ENCODE assay signal across 31 mouse cellular contexts in genomic region chr14:72580991-72581390, GRCm38 (mm10).
DNase-seq lines count a peak whose midpoint lies in the region; ATAC-seq and TF ChIP-seq lines count a peak whose summit lies in the region.
"Had no signal": no experiment of that assay in that cellular context is flagged by ENCODE, and none has a peak within 500 bp of the region (broad histone marks: within the 10 kb centered on the region; RNA-seq: fewer than 3 reads in every experiment).

No protein-coding gene starts in this region.

- H3K4me3 ChIP-seq in lung, postnatal 0 days (ENCODE audit: low read depth, low read length): no peak overlapping the region
- H3K4me3 ChIP-seq in bone marrow macrophage, adult 2 months (ENCODE audit: insufficient read depth, low read length): no peak overlapping the region
- H3K4me3 ChIP-seq in hindbrain, postnatal 0 days (ENCODE audit: low read length): no peak overlapping the region
- H3K4me3 ChIP-seq: embryonic facial prominence, embryonic 13.5 days; forebrain, embryonic 10.5 days; forebrain, embryonic 15.5 days; heart, embryonic 10.5 days; heart, embryonic 15.5 days; limb, embryonic 12.5 days; liver, embryonic 12.5 days; midbrain, embryonic 12.5 days had no signal

- ATAC-seq in lung, postnatal 0 days: no peak
- ATAC-seq in megakaryocyte, adult 5-6 weeks (ENCODE audit: poor library complexity, severe bottlenecking): peak; percentile 99
- ATAC-seq in hindbrain, postnatal 0 days: no peak
- ATAC-seq: forebrain, embryonic 15.5 days; intestine, embryonic 16.5 days; liver, embryonic 12.5 days; liver, postnatal 0 days had no signal

- peak; percentile 23 for DNase-seq in lung, postnatal 0 days (ENCODE audit: low spot score)
- DNase-seq in lung, postnatal 10 days: no peak
- DNase-seq in A20 (ENCODE audit: low read depth, low spot score): peak; percentile 74
- DNase-seq in frontal cortex, postnatal 36 days (ENCODE audit: low spot score in 2 of 2): no peak
- DNase-seq in hindbrain, postnatal 0 days (ENCODE audit: low spot score): no peak
- DNase-seq: adrenal gland, postnatal 10 days; B cell, adult 2 months; cerebellum, adult 11 months; cerebellum, adult 9-10 months; cerebellum, postnatal 36 days; embryo, embryonic 11 days; kidney, adult 9 months; kidney, postnatal 10 days; liver, postnatal 0 days; retina, postnatal 1 day; right cerebral cortex, postnatal 14 days; thymus, adult 18-20 months; thymus, postnatal 25 days had no signal

- H3K9me3 ChIP-seq in lung, postnatal 0 days (ENCODE audit: low read length): no peaks in the 10 kb centered on the region
- no peaks in the 10 kb centered on the region for H3K9me3 ChIP-seq in hindbrain, postnatal 0 days (ENCODE audit: low read length)
- H3K9me3 ChIP-seq: embryonic facial prominence, embryonic 13.5 days; forebrain, embryonic 10.5 days; forebrain, embryonic 15.5 days; G1E; heart, embryonic 10.5 days; heart, embryonic 15.5 days; limb, embryonic 12.5 days; liver, embryonic 12.5 days; midbrain, embryonic 12.5 days had no signal

- H3K9ac ChIP-seq in lung, postnatal 0 days (replicated peaks; ENCODE audit: low read depth): no peak overlapping the region
- H3K9ac ChIP-seq in hindbrain, postnatal 0 days (replicated peaks; ENCODE audit: low read length): no peak overlapping the region
- H3K9ac ChIP-seq: embryonic facial prominence, embryonic 13.5 days; forebrain, embryonic 15.5 days; heart, embryonic 15.5 days; limb, embryonic 12.5 days; liver, embryonic 12.5 days; liver, postnatal 0 days; midbrain, embryonic 12.5 days had no signal

- TF ChIP-seq POLR2A in bone marrow macrophage, adult 2 months (IDR thresholded peaks at IDR 0.05; ENCODE audit: borderline replicate concordance, low read depth, low read length): no peak

- H3K4me2 ChIP-seq in lung, postnatal 0 days (replicated peaks; ENCODE audit: low read depth, low read length): no peak overlapping the region
- H3K4me2 ChIP-seq in hindbrain, postnatal 0 days (ENCODE audit: low read depth, low read length): no peak overlapping the region
- H3K4me2 ChIP-seq: embryonic facial prominence, embryonic 13.5 days; forebrain, embryonic 15.5 days; heart, embryonic 15.5 days; limb, embryonic 12.5 days; liver, embryonic 12.5 days; midbrain, embryonic 12.5 days had no signal

- 86% methylated on average over 3 of the region's 3 CpGs for WGBS in lung, postnatal 0 days
- WGBS in hindbrain, postnatal 0 days: 90% methylated on average over 3 of the region's 3 CpGs

- no peaks in the 10 kb centered on the region for H3K4me1 ChIP-seq in lung, postnatal 0 days (ENCODE audit: insufficient read depth, low read depth, low read length)
- H3K4me1 ChIP-seq in bone marrow macrophage, adult 2 months (ENCODE audit: control insufficient read depth, insufficient read depth, low read length): peaks cover 19% of the 10 kb centered on the region
- no peaks in the 10 kb centered on the region for H3K4me1 ChIP-seq in hindbrain, postnatal 0 days (ENCODE audit: insufficient read depth, low read length)
- H3K4me1 ChIP-seq: embryonic facial prominence, embryonic 13.5 days; forebrain, embryonic 15.5 days; heart, embryonic 10.5 days; heart, embryonic 15.5 days; limb, embryonic 12.5 days; liver, embryonic 12.5 days had no signal

- H3K27ac ChIP-seq in lung, postnatal 0 days (ENCODE audit: low read length): no peak overlapping the region
- peak overlapping the region; percentile 14 for H3K27ac ChIP-seq in bone marrow macrophage, adult 2 months (ENCODE audit: insufficient read depth, low read depth, low read length)
- H3K27ac ChIP-seq in hindbrain, postnatal 0 days: no peak overlapping the region
- H3K27ac ChIP-seq: embryonic facial prominence, embryonic 13.5 days; forebrain, embryonic 10.5 days; forebrain, embryonic 15.5 days; heart, embryonic 10.5 days; heart, embryonic 15.5 days; limb, embryonic 12.5 days; liver, embryonic 12.5 days; midbrain, embryonic 12.5 days; stomach, postnatal 0 days had no signal

- no peak for TF ChIP-seq EP300 in lung, postnatal 0 days (IDR thresholded peaks at IDR 0.05)

- no peak for TF ChIP-seq CTCF in lung, postnatal 0 days (IDR thresholded peaks at IDR 0.05)
- no peak for TF ChIP-seq CTCF in bone marrow macrophage, adult 2 months (IDR thresholded peaks at IDR 0.05; ENCODE audit: low read depth, low read length)
- no peak for TF ChIP-seq CTCF in hindbrain, postnatal 0 days (IDR thresholded peaks at IDR 0.05; ENCODE audit: low read depth)

- no peaks in the 10 kb centered on the region for H3K27me3 ChIP-seq in lung, postnatal 0 days (replicated peaks; ENCODE audit: insufficient read depth, low read length)
- no peaks in the 10 kb centered on the region for H3K27me3 ChIP-seq in hindbrain, postnatal 0 days (ENCODE audit: insufficient read depth, low read length)
- H3K27me3 ChIP-seq: embryonic facial prominence, embryonic 13.5 days; forebrain, embryonic 15.5 days; heart, embryonic 15.5 days; limb, embryonic 12.5 days; liver, embryonic 12.5 days; midbrain, embryonic 12.5 days had no signal

- H3K36me3 ChIP-seq in lung, postnatal 0 days (ENCODE audit: insufficient read depth, low read length): no peaks in the 10 kb centered on the region
- H3K36me3 ChIP-seq in hindbrain, postnatal 0 days (ENCODE audit: insufficient read depth, low read length): peaks cover 4% of the 10 kb centered on the region; the same call in 1 of the 2 replicates

Comparison
In these comparisons a context has a peak if more than half of its experiments do, and no peak if none do; other contexts are left out.
1. DNase-seq: peak in lung, postnatal 0 days (single experiment) and A20 (single experiment); none in lung, postnatal 10 days (single experiment), frontal cortex, postnatal 36 days (0 of 2) and hindbrain, postnatal 0 days (single experiment).